In the genomic region with DNA sequence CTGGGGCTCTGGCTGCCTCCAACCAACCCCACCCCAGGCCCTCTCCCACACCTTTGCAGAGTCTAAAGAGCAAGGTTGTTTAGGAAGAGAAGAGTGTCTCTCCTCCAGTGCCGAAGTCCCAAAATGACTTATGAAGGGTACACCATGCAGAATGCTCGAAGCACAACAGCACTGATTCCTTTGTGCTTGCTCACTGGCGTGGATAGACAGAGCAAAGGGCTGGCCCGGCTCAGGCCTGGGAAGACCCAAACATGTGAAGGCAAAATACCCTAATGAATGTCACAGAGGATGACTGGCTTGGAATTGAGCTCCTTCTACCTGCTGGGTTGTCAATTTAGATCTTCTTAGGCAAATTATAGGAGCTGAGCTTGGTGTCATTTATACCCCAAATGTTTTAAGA, we compare ENCODE assay signal across 27 mouse cellular contexts.
A peak's percentile ranks its signal among the peaks of the same experiment; 100 is the strongest.
DNase-seq lines count a peak whose midpoint lies in the region; ATAC-seq lines count a peak whose summit lies in the region.
"Had no signal": no experiment of that assay in that cellular context is flagged by ENCODE, and none has a peak within 500 bp of the region (broad histone marks: within the 10 kb centered on the region; RNA-seq: fewer than 3 reads in every experiment).

No protein-coding gene starts in this region.

- H3K27me3 ChIP-seq in embryonic facial prominence, embryonic 13.5 days: no peaks in the 10 kb centered on the region
- peaks cover 5% of the 10 kb centered on the region; the same call in 1 of the 2 replicates for H3K27me3 ChIP-seq in embryonic facial prominence, embryonic 10.5 days (replicated peaks; ENCODE audit: low read depth, poor library complexity, severe bottlenecking)
- H3K27me3 ChIP-seq in kidney, embryonic 15.5 days: no peaks in the 10 kb centered on the region
- no peaks in the 10 kb centered on the region for H3K27me3 ChIP-seq in lung, embryonic 16.5 days (ENCODE audit: control insufficient read depth, insufficient read depth, low read depth, low read length)
- H3K27me3 ChIP-seq: heart, embryonic 12.5 days; hindbrain, embryonic 15.5 days; liver, embryonic 12.5 days had no signal

- peak overlapping the region; percentile 2; the same call in 1 of the 2 replicates for H3K27ac ChIP-seq in embryonic facial prominence, embryonic 13.5 days
- no peak overlapping the region; the same call in 1 of the 2 replicates for H3K27ac ChIP-seq in embryonic facial prominence, embryonic 10.5 days (replicated peaks)
- H3K27ac ChIP-seq in kidney, embryonic 15.5 days: peak overlapping the region; percentile 52
- 0 out of 2 replicates have a peak overlapping the region, but pooled peaks have one; percentile 15 for H3K27ac ChIP-seq in lung, embryonic 16.5 days (ENCODE audit: low read length)
- H3K27ac ChIP-seq: heart, adult 2 months; hindbrain, embryonic 15.5 days; liver, embryonic 12.5 days; midbrain, embryonic 15.5 days; stomach, postnatal 0 days had no signal

- H3K4me3 ChIP-seq in embryonic facial prominence, embryonic 13.5 days: no peak overlapping the region
- H3K4me3 ChIP-seq in embryonic facial prominence, embryonic 10.5 days: no peak overlapping the region
- no peak overlapping the region for H3K4me3 ChIP-seq in kidney, embryonic 15.5 days (replicated peaks)
- H3K4me3 ChIP-seq in lung, embryonic 16.5 days (ENCODE audit: low read length): no peak overlapping the region
- H3K4me3 ChIP-seq: heart, adult 2 months; heart, embryonic 12.5 days; hindbrain, embryonic 15.5 days; liver, embryonic 12.5 days; midbrain, embryonic 15.5 days had no signal

- peaks cover 42% of the 10 kb centered on the region for H3K36me3 ChIP-seq in embryonic facial prominence, embryonic 13.5 days
- peaks cover 53% of the 10 kb centered on the region for H3K36me3 ChIP-seq in embryonic facial prominence, embryonic 10.5 days (replicated peaks)
- H3K36me3 ChIP-seq in kidney, embryonic 15.5 days: peaks cover 26% of the 10 kb centered on the region; the same call in 1 of the 2 replicates
- peaks cover 9% of the 10 kb centered on the region; the same call in 1 of the 2 replicates for H3K36me3 ChIP-seq in lung, embryonic 16.5 days (ENCODE audit: control insufficient read depth, insufficient read depth, low read length)
- H3K36me3 ChIP-seq: heart, embryonic 12.5 days; hindbrain, embryonic 15.5 days; midbrain, embryonic 15.5 days had no signal

- ATAC-seq in embryonic facial prominence, embryonic 13.5 days (ENCODE audit: insufficient number of reproducible peaks, insufficient read depth, low FRiP score, low TSS enrichment, low read depth): no peak
- ATAC-seq in kidney, embryonic 15.5 days (replicated peaks; ENCODE audit: low FRiP score): no peak
- ATAC-seq in lung, embryonic 16.5 days (ENCODE audit: low read depth): no peak
- ATAC-seq: forebrain, embryonic 16.5 days; inflammation-experienced regulatory T-cells, adult 6 months; liver, embryonic 12.5 days; liver, postnatal 0 days; midbrain, embryonic 15.5 days had no signal

- DNase-seq in embryonic facial prominence, embryonic 10.5 days (ENCODE audit: low spot score): no peak
- no peak for DNase-seq in kidney, adult 8-10 months
- DNase-seq in lung, postnatal 25 days (ENCODE audit: low spot score): no peak
- peak; percentile 58 for DNase-seq in retina, embryonic 14.5 days (ENCODE audit: low spot score)
- DNase-seq in frontal cortex, adult 2 months (ENCODE audit: extremely low spot score in 1 of 2, low spot score in 1 of 2): no peak
- DNase-seq: adrenal gland, postnatal 25 days; cerebellum, adult 11-12 months; cerebellum, adult 9-11 months; heart, adult 2 months; heart, postnatal 4 days; kidney, adult 11 months; kidney, postnatal 4 days; left cerebral cortex, postnatal 4 days; liver, postnatal 0 days; right cerebral cortex, postnatal 4 days; thymus, adult 18-20 months; thymus, postnatal 25 days had no signal

- H3K9me3 ChIP-seq in embryonic facial prominence, embryonic 13.5 days: no peaks in the 10 kb centered on the region
- H3K9me3 ChIP-seq in embryonic facial prominence, embryonic 10.5 days: no peaks in the 10 kb centered on the region
- no peaks in the 10 kb centered on the region for H3K9me3 ChIP-seq in kidney, embryonic 15.5 days (replicated peaks)
- no peaks in the 10 kb centered on the region for H3K9me3 ChIP-seq in lung, embryonic 16.5 days (ENCODE audit: control insufficient read depth, low read length)
- H3K9me3 ChIP-seq: heart, embryonic 12.5 days; hindbrain, embryonic 15.5 days; liver, embryonic 12.5 days; midbrain, embryonic 15.5 days had no signal

- H3K9ac ChIP-seq in embryonic facial prominence, embryonic 13.5 days: no peak overlapping the region
- H3K9ac ChIP-seq in kidney, embryonic 15.5 days: no peak overlapping the region
- H3K9ac ChIP-seq in lung, embryonic 16.5 days (ENCODE audit: low read length): no peak overlapping the region
- H3K9ac ChIP-seq: heart, embryonic 12.5 days; hindbrain, embryonic 15.5 days; liver, embryonic 12.5 days; liver, postnatal 0 days; midbrain, embryonic 15.5 days had no signal

- no peak overlapping the region for H3K4me2 ChIP-seq in embryonic facial prominence, embryonic 13.5 days
- no peak overlapping the region for H3K4me2 ChIP-seq in kidney, embryonic 15.5 days
- no peak overlapping the region for H3K4me2 ChIP-seq in lung, embryonic 16.5 days (ENCODE audit: low read depth, low read length)
- H3K4me2 ChIP-seq: heart, embryonic 12.5 days; hindbrain, embryonic 15.5 days; liver, embryonic 12.5 days; midbrain, embryonic 15.5 days had no signal

- peaks cover 92% of the 10 kb centered on the region for H3K4me1 ChIP-seq in embryonic facial prominence, embryonic 13.5 days
- H3K4me1 ChIP-seq in embryonic facial prominence, embryonic 10.5 days: peaks cover 63% of the 10 kb centered on the region
- H3K4me1 ChIP-seq in kidney, embryonic 15.5 days: peaks cover 63% of the 10 kb centered on the region
- H3K4me1 ChIP-seq in lung, embryonic 16.5 days (replicated peaks; ENCODE audit: control insufficient read depth, insufficient read depth, low read length): peaks cover 26% of the 10 kb centered on the region

- WGBS in embryonic facial prominence, embryonic 13.5 days: 77% methylated on average over 4 of the region's 4 CpGs
- WGBS in embryonic facial prominence, embryonic 10.5 days: 70% methylated on average over 4 of the region's 4 CpGs
- 77% methylated on average over 4 of the region's 4 CpGs for WGBS in kidney, embryonic 15.5 days
- 85% methylated on average over 4 of the region's 4 CpGs for WGBS in lung, embryonic 16.5 days
